ENCODE assay signal across 9 mouse cellular contexts in genomic region chr7:19284763-19285162, GRCm38 (mm10). TPM values are rescaled to one million over a fixed set of nuclear protein-coding genes. Genes with fewer than 3 reads are reported as not detected.
DNase-seq lines count a peak whose midpoint lies in the region; ATAC-seq and TF ChIP-seq lines count a peak whose summit lies in the region.
"Had no signal": no experiment of that assay in that cellular context is flagged by ENCODE, and none has a peak within 500 bp of the region (broad histone marks: within the 10 kb centered on the region; RNA-seq: fewer than 3 reads in every experiment).

No protein-coding gene starts in this region.

- no peaks in the 10 kb centered on the region for H3K9me3 ChIP-seq in kidney, embryonic 16.5 days (ENCODE audit: low read length)
- no peaks in the 10 kb centered on the region for H3K9me3 ChIP-seq in forebrain, embryonic 13.5 days (replicated peaks)
- no peaks in the 10 kb centered on the region for H3K9me3 ChIP-seq in lung, postnatal 0 days (ENCODE audit: low read length)

- H3K4me2 ChIP-seq in kidney, embryonic 16.5 days (replicated peaks; ENCODE audit: low read depth, low read length), result no peak overlapping the region
- peak overlapping the region; percentile 72; the same call in 1 of the 2 replicates for H3K4me2 ChIP-seq in forebrain, embryonic 13.5 days
- no peak overlapping the region for H3K4me2 ChIP-seq in lung, postnatal 0 days (replicated peaks; ENCODE audit: low read depth, low read length)

- TF ChIP-seq EP300 in lung, postnatal 0 days (IDR thresholded peaks at IDR 0.05), result no peak

- peak; percentile 55 for DNase-seq in kidney, adult 2 months
- peak; percentile 59 for DNase-seq in CD4-positive helper T cell, adult 2 months (ENCODE audit: low read depth, low spot score)
- DNase-seq in MN1 (ENCODE audit: low spot score), result peak; percentile 47
- DNase-seq in lung, postnatal 0 days (ENCODE audit: low spot score), result peak; percentile 39
- DNase-seq in splenic B cell, adult 2 months (ENCODE audit: low read depth, low spot score), result peak; percentile 81
- DNase-seq in heart, adult 11 months, result no peak

- TF ChIP-seq CTCF in kidney, adult 2 months (conservative IDR thresholded peaks at IDR 0.05; ENCODE audit: insufficient read depth, insufficient read length, low read depth, low read length), result peak; percentile 62
- peak; percentile 87 for TF ChIP-seq CTCF in lung, postnatal 0 days (IDR thresholded peaks at IDR 0.05)

- no peaks in the 10 kb centered on the region for H3K27me3 ChIP-seq in kidney, adult 2 months (replicated peaks; ENCODE audit: control insufficient read depth, insufficient read depth, low read length)
- peaks cover 25% of the 10 kb centered on the region for H3K27me3 ChIP-seq in kidney, embryonic 16.5 days (ENCODE audit: insufficient read depth, low read length)
- H3K27me3 ChIP-seq in forebrain, embryonic 13.5 days, result peaks cover 20% of the 10 kb centered on the region
- peaks cover 29% of the 10 kb centered on the region for H3K27me3 ChIP-seq in lung, postnatal 0 days (replicated peaks; ENCODE audit: insufficient read depth, low read length)
- H3K27me3 ChIP-seq in splenic B cell, adult 2 months (ENCODE audit: control insufficient read depth, insufficient read depth, low read length, poor library complexity, severe bottlenecking), result no peaks in the 10 kb centered on the region

- H3K27ac ChIP-seq in kidney, adult 2 months (ENCODE audit: insufficient read depth, low read depth, low read length), result no peak overlapping the region
- H3K27ac ChIP-seq in kidney, embryonic 16.5 days (ENCODE audit: low read length), result no peak overlapping the region
- H3K27ac ChIP-seq in forebrain, embryonic 13.5 days, result no peak overlapping the region
- H3K27ac ChIP-seq in lung, postnatal 0 days (ENCODE audit: low read length), result no peak overlapping the region

- no peak for TF ChIP-seq POLR2A in kidney, adult 2 months (IDR thresholded peaks at IDR 0.05; ENCODE audit: low read depth, low read length)

- no peaks in the 10 kb centered on the region for H3K4me1 ChIP-seq in kidney, adult 2 months (ENCODE audit: control insufficient read depth, insufficient read depth, low read length)
- peaks cover 8% of the 10 kb centered on the region; the same call in 1 of the 2 replicates for H3K4me1 ChIP-seq in kidney, embryonic 16.5 days (ENCODE audit: insufficient read depth, low read length)
- peaks cover 15% of the 10 kb centered on the region for H3K4me1 ChIP-seq in forebrain, embryonic 13.5 days
- H3K4me1 ChIP-seq in lung, postnatal 0 days (ENCODE audit: insufficient read depth, low read depth, low read length), result no peaks in the 10 kb centered on the region

- H3K36me3 ChIP-seq in kidney, adult 2 months (ENCODE audit: control insufficient read depth, insufficient read depth, low read length), result no peaks in the 10 kb centered on the region
- H3K36me3 ChIP-seq in kidney, embryonic 16.5 days (ENCODE audit: insufficient read depth, low read length), result no peaks in the 10 kb centered on the region
- H3K36me3 ChIP-seq in forebrain, embryonic 13.5 days (ENCODE audit: poor library complexity, severe bottlenecking), result peaks cover 32% of the 10 kb centered on the region
- no peaks in the 10 kb centered on the region for H3K36me3 ChIP-seq in lung, postnatal 0 days (ENCODE audit: insufficient read depth, low read length)
- H3K36me3 ChIP-seq in splenic B cell, adult 2 months (ENCODE audit: control insufficient read depth, insufficient read depth, low read length, poor library complexity, severe bottlenecking), result no peaks in the 10 kb centered on the region

- WGBS in kidney, adult 2 months, result 20% methylated on average over 4 of the region's 4 CpGs
- 25% methylated on average over 4 of the region's 4 CpGs for WGBS in kidney, embryonic 16.5 days
- 27% methylated on average over 4 of the region's 4 CpGs for WGBS in forebrain, embryonic 13.5 days
- 22% methylated on average over 4 of the region's 4 CpGs for WGBS in lung, postnatal 0 days

- H3K4me3 ChIP-seq in kidney, adult 2 months (ENCODE audit: insufficient read depth, low read depth, low read length), result no peak overlapping the region
- no peak overlapping the region for H3K4me3 ChIP-seq in kidney, embryonic 16.5 days (ENCODE audit: low read length)
- no peak overlapping the region for H3K4me3 ChIP-seq in forebrain, embryonic 13.5 days
- H3K4me3 ChIP-seq in lung, postnatal 0 days (ENCODE audit: low read depth, low read length), result no peak overlapping the region

- ATAC-seq in kidney, embryonic 16.5 days (ENCODE audit: low FRiP score, low TSS enrichment), result no peak
- ATAC-seq in forebrain, embryonic 13.5 days, result no peak
- no peak for ATAC-seq in lung, postnatal 0 days

- H3K9ac ChIP-seq in kidney, embryonic 16.5 days (replicated peaks; ENCODE audit: low read length), result no peak overlapping the region
- H3K9ac ChIP-seq in forebrain, embryonic 13.5 days, result no peak overlapping the region
- no peak overlapping the region for H3K9ac ChIP-seq in lung, postnatal 0 days (replicated peaks; ENCODE audit: low read depth)

RNA-seq across cellular contexts. Expression of gene Rtn2, which starts 2.3 kb away (rescaled TPM):
- 7.6 and 19.1 TPM in 2 replicates for polyA plus RNA-seq in kidney, adult 2 months (2012; rRNA removed)
- polyA plus RNA-seq in kidney, embryonic 16.5 days (2015; fragmentation: Nextera tagmentation; extraction: Ambion mirVana), result 8.0 and 9.4 TPM in 2 replicates
- polyA plus RNA-seq in forebrain, embryonic 13.5 days (2015; fragmentation: Nextera tagmentation; extraction: Ambion mirVana), result 87.9 and 92.4 TPM in 2 replicates
- 23.8 and 26.6 TPM in 2 replicates for polyA plus RNA-seq in lung, postnatal 0 days (2015; fragmentation: Nextera tagmentation; extraction: Ambion mirVana)

RNA-seq across cellular contexts. Expression of gene Ppm1n, which starts 4.9 kb away (rescaled TPM):
- polyA plus RNA-seq in kidney, adult 2 months (2012; rRNA removed), result not detected in 2 replicates
- 0.22 TPM in 1 of 2 replicates, not detected in the other for polyA plus RNA-seq in kidney, embryonic 16.5 days (2015; fragmentation: Nextera tagmentation; extraction: Ambion mirVana)
- polyA plus RNA-seq in forebrain, embryonic 13.5 days (2015; fragmentation: Nextera tagmentation; extraction: Ambion mirVana), result 0.18 and 0.80 TPM in 2 replicates
- polyA plus RNA-seq in lung, postnatal 0 days (2015; fragmentation: Nextera tagmentation; extraction: Ambion mirVana), result not detected in 2 replicates

RNA-seq across cellular contexts. Expression of gene Vasp, which starts 13.1 kb away (rescaled TPM):
- polyA plus RNA-seq in kidney, adult 2 months (2012; rRNA removed), result 69.5 and 71.5 TPM in 2 replicates
- polyA plus RNA-seq in kidney, embryonic 16.5 days (2015; fragmentation: Nextera tagmentation; extraction: Ambion mirVana), result 81.0 and 86.9 TPM in 2 replicates
- 31.0 and 32.7 TPM in 2 replicates for polyA plus RNA-seq in forebrain, embryonic 13.5 days (2015; fragmentation: Nextera tagmentation; extraction: Ambion mirVana)
- polyA plus RNA-seq in lung, postnatal 0 days (2015; fragmentation: Nextera tagmentation; extraction: Ambion mirVana), result 109 and 121 TPM in 2 replicates

RNA-seq across cellular contexts. Expression of gene Fosb, which starts 25.1 kb away (rescaled TPM):
- polyA plus RNA-seq in kidney, adult 2 months (2012; rRNA removed), result 0.17 and 0.19 TPM in 2 replicates
- 0.17 and 0.22 TPM in 2 replicates for polyA plus RNA-seq in kidney, embryonic 16.5 days (2015; fragmentation: Nextera tagmentation; extraction: Ambion mirVana)
- polyA plus RNA-seq in forebrain, embryonic 13.5 days (2015; fragmentation: Nextera tagmentation; extraction: Ambion mirVana), result 0.06 TPM in 1 of 2 replicates, not detected in the other
- polyA plus RNA-seq in lung, postnatal 0 days (2015; fragmentation: Nextera tagmentation; extraction: Ambion mirVana), result 0.17 and 0.44 TPM in 2 replicates
- polyA plus RNA-seq: neural tube, embryonic 14.5 days had no signal

RNA-seq across cellular contexts. Expression of gene Opa3, which starts 56.6 kb away (rescaled TPM):
- polyA plus RNA-seq in kidney, adult 2 months (2012; rRNA removed), result 41.7 and 48.5 TPM in 2 replicates
- 42.9 and 44.6 TPM in 2 replicates for polyA plus RNA-seq in kidney, embryonic 16.5 days (2015; fragmentation: Nextera tagmentation; extraction: Ambion mirVana)
- polyA plus RNA-seq in forebrain, embryonic 13.5 days (2015; fragmentation: Nextera tagmentation; extraction: Ambion mirVana), result 42.1 and 47.5 TPM in 2 replicates
- polyA plus RNA-seq in lung, postnatal 0 days (2015; fragmentation: Nextera tagmentation; extraction: Ambion mirVana), result 18.8 and 19.0 TPM in 2 replicates
